Mouse (Mus musculus) left cerebral cortex, postnatal 25 days (tissue): Measurements from ENCODE around the gene Krt78. TPM values are rescaled to one million over a fixed set of nuclear protein-coding genes. Genes with fewer than 3 reads are reported as not detected.
"Not testable (repeated sequence)": the region's sequence is repeated elsewhere in the genome, so short reads cannot be mapped to it uniquely, and the experiment has no call there.

Source experiments
- DNase-seq, 2 experiments: peaks; one replicate each; pipeline ENCODE4 v3.0.0; 2022; ENCODE audit warnings: low spot score in 2 of 2, mixed read lengths in 1 of 2
- intact Hi-C: fragments of 180-260 bp; cut with DNase I; formaldehyde crosslinking; loops from one replicate; pipeline ENCODE4 v1.15.1; 2025
- total RNA-seq, 2 experiments: library from RNA; stranded (reverse); gene quantifications; 2 replicates each; pipeline ENCODE4 v1.2.3; 2021

Gene Krt78
- not detected for total RNA-seq

- DNase-seq, result no peak
- intact Hi-C loops, result no loop called here
These were observed at the start of gene Krt78 for GRCm38 (mm10) chr15:101954187-101954586. TSS of gene Krt78 (minus strand) at chr15:101954287.

- intact Hi-C loops, result no loop called here
- no peak for DNase-seq
These were observed 49.4 kb upstream of the Krt78 start for GRCm38 (mm10) chr15:102003516-102003915.

GRCm38 (mm10) chr15:102002646-102003488 is 48.8 kb upstream of the Krt78 start:
- DNase-seq, result no peak
- intact Hi-C loops, result no loop called here

- DNase-seq, result no peak
- intact Hi-C loops, result no loop called here
These were observed 45.7 kb upstream of the Krt78 start for GRCm38 (mm10) chr15:101999676-102000335.

- intact Hi-C loops, result no loop called here
These were observed 45.1 kb upstream of the Krt78 start for GRCm38 (mm10) chr15:101999156-101999555.

GRCm38 (mm10) chr15:101996450-101997078 is 42.5 kb upstream of the Krt78 start:
- intact Hi-C loops, result not testable (repeated sequence)
- DNase-seq, result peak in 1 of 2 experiments; percentile 55

More at GRCm38 (mm10) chr15:101999156-101999555, 45.1 kb upstream of the Krt78 start:
- no peak for DNase-seq

- DNase-seq, result no peak
- intact Hi-C loops, result no loop called here
These were observed 41.6 kb upstream of the Krt78 start for GRCm38 (mm10) chr15:101995484-101996236.

- DNase-seq, result no peak
- intact Hi-C loops, result no loop called here
These were observed 40.3 kb upstream of the Krt78 start for GRCm38 (mm10) chr15:101994365-101994764.

GRCm38 (mm10) chr15:101990946-101991345 is 36.9 kb upstream of the Krt78 start:
- intact Hi-C loops, result no loop called here
- DNase-seq, result no peak

- intact Hi-C loops, result loop anchor here (1.0 to 10.0 kb wide), 2 partner anchors 77 to 754 kb away; no protein-coding TSS in a partner anchor
- no peak for DNase-seq
These were observed 34.6 kb upstream of the Krt78 start for GRCm38 (mm10) chr15:101988714-101989113.

- intact Hi-C loops, result loop anchor here (1.0 to 10.0 kb wide), 2 partner anchors 77 to 753 kb away; no protein-coding TSS in a partner anchor
- DNase-seq, result peak; percentile 82 to 88
These were observed 34.0 kb upstream of the Krt78 start for GRCm38 (mm10) chr15:101988119-101988518.

GRCm38 (mm10) chr15:101984746-101985145 is 30.7 kb upstream of the Krt78 start:
- intact Hi-C loops, result loop anchor here (1.0 to 10.0 kb wide), 4 partner anchors 465 to 750 kb away; no protein-coding TSS in a partner anchor
- DNase-seq, result no peak

- intact Hi-C loops, result loop anchor here (1.0 to 10.0 kb wide), 4 partner anchors 465 to 749 kb away; no protein-coding TSS in a partner anchor
These were observed 30.0 kb upstream of the Krt78 start for GRCm38 (mm10) chr15:101983949-101984601.

GRCm38 (mm10) chr15:101983315-101983948 is 29.3 kb upstream of the Krt78 start:
- intact Hi-C loops, result loop anchor here (10.0 kb wide), 1 partner anchor 749 kb away; no protein-coding TSS in a partner anchor
- DNase-seq, result no peak

More at GRCm38 (mm10) chr15:101983949-101984601, 30.0 kb upstream of the Krt78 start:
- peak; percentile 91 to 96 for DNase-seq

- intact Hi-C loops, result loop anchor here (10.0 kb wide), 1 partner anchor 746 kb away; no protein-coding TSS in a partner anchor
- no peak for DNase-seq
These were observed 26.8 kb upstream of the Krt78 start for GRCm38 (mm10) chr15:101980849-101981248.

GRCm38 (mm10) chr15:101977043-101977726 is 23.1 kb upstream of the Krt78 start:
- peak; percentile 75 to 79 for DNase-seq
- intact Hi-C loops, result no loop called here

- intact Hi-C loops, result no loop called here
- DNase-seq, result no peak
These were observed 22.6 kb upstream of the Krt78 start for GRCm38 (mm10) chr15:101976641-101977040.

GRCm38 (mm10) chr15:101976023-101976422 is 21.9 kb upstream of the Krt78 start:
- intact Hi-C loops, result no loop called here
- DNase-seq, result no peak
